Mouse (Mus musculus): ENCODE results near the gene AU015836.
"Not testable (repeated sequence)": the region's sequence is repeated elsewhere in the genome, so short reads cannot be mapped to it uniquely, and the experiment has no call there.

Gene AU015836

DNA sequence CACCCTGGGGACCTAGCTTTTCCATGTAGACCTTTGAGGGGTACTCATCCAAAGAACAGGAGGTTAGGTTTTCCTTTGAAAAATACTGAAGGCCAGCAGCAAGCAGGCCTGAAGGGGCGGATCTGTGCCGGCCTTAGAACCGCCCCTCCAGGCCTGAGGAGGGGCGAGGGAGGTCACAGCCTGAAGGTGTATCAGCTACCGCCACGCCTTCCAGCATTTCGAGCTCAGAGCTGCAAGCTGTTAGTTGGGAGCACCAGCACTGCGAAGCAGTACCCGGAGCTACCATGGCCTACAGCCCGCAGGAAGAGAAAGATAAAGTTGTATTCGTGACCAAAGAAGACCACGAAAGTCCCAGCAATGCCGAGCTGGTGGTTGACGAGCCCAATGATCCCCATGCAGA lies at the start of gene AU015836:
Gene AU015836, plus strand, starts transcription at position 216 of the 400 bp plus-strand sequence.
- no peak for DNase-seq (ENCODE audit: low read depth in 1 of 2, low spot score in 2 of 2)

DNA sequence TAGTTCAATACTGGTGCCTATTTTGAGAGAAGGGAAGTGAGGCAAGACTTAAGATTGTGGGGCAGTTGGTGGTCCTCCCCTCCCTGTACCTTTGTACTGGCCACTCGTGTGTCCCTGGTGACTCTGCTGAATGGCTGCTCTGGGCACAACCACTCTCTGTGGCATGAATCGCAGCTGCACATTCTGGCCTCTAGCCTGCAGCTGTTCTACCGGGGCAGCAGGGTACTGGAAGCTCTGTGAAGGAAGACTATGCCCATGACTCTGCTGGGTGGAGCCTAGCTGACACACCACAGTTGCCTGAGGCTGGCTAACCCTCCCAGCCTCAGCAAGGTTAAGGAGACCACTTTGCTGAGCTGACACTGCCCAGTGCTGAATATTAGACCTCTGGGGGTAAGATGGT lies 49.4 kb upstream of the AU015836 start:
- DNase-seq (ENCODE audit: low read depth in 1 of 2, low spot score in 2 of 2): no peak

- DNase-seq (ENCODE audit: low read depth in 1 of 2, low spot score in 2 of 2): no peak
These were observed 40.1 kb upstream of the AU015836 start for GRCm38 (mm10) chrX:93928379-93928778.

DNA sequence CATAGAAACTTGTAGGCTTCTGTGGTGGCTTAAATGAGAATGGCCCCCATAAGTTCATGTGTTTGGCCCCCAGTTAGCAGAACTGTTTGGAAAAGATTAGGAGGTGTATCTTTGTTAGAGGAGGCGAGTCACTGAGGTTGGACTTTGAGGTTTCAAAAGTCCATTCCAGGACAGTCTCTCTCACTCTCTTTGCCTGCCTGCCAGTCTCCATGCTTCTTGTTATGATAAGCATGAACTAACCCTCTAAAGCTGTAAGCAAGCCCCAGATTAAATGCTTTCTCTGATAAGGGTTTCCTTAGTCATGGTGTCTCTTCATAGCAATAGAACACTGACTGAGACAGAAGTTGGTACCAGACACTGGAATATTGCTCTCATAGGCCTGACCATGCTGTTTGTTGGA lies 39.7 kb upstream of the AU015836 start:
- DNase-seq (ENCODE audit: low read depth in 1 of 2, low spot score in 2 of 2): no peak

GRCm38 (mm10) chrX:93931694-93932093 lies 36.8 kb upstream of the AU015836 start:
- no peak for DNase-seq (ENCODE audit: low read depth in 1 of 2, low spot score in 2 of 2)

GRCm38 (mm10) chrX:93956727-93957126 lies 11.7 kb upstream of the AU015836 start:
- DNase-seq (ENCODE audit: low read depth in 1 of 2, low spot score in 2 of 2): no peak

- DNase-seq (ENCODE audit: low read depth in 1 of 2, low spot score in 2 of 2): no peak
These were observed 10.0 kb upstream of the AU015836 start for GRCm38 (mm10) chrX:93958502-93958901.

DNA sequence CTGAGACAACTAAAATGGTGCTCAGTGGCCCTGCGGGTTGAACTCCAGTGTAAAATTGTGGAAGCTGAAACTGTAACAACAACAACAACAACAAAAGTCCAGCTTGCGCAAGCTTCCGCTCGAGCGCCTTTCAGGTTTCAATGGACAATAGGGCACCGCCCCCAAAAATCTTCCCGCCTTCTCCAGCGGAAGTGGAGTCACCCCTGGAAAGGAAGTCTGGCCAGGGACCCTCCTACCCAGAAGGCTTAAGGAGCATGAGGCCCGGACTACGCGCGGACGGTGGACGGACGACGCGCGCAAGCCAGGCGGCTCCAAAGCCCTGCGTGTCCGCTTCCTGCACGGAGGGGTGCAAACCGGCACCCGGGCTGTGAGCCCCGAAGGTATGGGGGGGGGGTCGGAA lies 11.9 kb downstream of the AU015836 start:
- DNase-seq (ENCODE audit: low read depth in 1 of 2, low spot score in 2 of 2): no peak

- no peak for DNase-seq (ENCODE audit: low read depth in 1 of 2, low spot score in 2 of 2)
These were observed 13.7 kb downstream of the AU015836 start for GRCm38 (mm10) chrX:93982193-93982592.

DNA sequence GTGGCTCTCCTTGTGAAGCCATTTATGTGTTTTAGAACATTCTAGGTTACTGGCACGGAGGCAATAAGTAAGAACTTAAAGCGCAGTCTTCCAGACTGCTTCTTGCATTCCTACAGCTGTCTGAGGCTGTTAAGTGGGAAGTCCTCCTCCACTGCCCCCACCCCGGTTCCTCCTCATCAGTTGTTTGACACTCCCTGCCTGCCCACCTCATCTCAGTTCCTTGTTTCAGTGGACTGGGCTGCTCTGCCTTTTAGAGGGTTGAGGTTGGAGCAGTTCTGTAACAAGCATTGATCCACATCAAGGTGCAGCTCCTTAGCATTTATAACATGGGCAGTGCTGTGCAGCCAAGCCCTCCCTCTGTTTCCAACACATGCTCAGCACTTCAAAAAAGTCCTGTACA lies 16.6 kb downstream of the AU015836 start:
- DNase-seq (ENCODE audit: low read depth in 1 of 2, low spot score in 2 of 2): not testable (repeated sequence)

DNA sequence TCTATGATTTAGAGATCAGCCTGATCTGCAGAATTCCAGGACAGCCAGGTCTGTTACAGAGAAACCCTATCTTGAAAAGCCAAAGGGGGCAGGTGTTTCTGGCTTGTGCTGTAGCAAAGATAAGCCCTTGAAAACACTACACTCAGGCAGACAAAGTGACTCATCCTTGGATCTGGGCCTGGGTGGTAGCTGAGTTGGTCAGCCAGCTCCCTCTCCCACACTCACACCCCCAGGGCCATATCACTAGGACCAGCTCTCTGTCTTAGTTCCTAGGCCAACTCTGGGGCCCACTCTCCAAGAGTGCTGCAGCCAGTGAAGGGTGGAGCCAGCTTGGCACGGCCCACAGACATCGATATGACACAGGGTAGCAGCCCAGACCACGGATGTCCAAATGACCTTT lies 38.5 kb downstream of the AU015836 start:
- DNase-seq (ENCODE audit: low read depth in 1 of 2, low spot score in 2 of 2): no peak

- no peak for DNase-seq (ENCODE audit: low read depth in 1 of 2, low spot score in 2 of 2)
These were observed 41.0 kb downstream of the AU015836 start for GRCm38 (mm10) chrX:94009442-94009841.

GRCm38 (mm10) chrX:94011656-94012173 lies 43.3 kb downstream of the AU015836 start:
- DNase-seq (ENCODE audit: low read depth in 1 of 2, low spot score in 2 of 2): no peak

DNA sequence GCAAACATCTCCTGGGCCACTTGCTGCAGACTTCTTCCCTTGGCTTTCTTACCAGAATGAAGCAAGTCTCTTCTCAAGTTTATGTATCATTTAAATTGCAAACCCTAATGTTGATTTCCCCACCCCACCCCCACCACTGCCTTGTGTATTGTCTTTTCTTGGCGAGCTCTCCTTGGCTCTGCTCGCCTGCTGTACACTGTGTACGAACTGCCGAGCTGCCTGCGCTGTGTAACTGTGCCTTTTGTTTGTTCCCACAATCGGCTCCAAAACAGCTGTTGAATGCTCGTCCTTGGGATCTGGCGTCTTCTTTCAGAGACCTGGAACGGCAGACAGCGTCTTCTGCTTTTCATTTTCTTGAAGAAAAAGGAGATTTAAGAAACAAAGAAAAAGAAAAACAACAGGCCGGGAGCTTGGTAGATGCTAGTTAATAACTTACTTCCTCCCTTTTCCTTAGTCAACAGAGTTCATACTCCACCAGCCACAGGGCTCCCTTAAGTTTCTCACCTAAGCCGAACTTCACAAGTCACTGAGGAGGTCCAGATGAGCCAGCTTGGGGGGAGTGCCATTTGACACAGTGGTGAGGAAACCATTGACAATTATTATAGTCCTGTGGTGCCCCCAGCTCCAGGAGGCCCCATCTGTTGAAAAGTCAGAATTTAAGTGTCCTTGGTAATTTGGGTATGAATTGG lies 44.2 kb downstream of the AU015836 start:
- DNase-seq (ENCODE audit: low read depth in 1 of 2, low spot score in 2 of 2): no peak

- no peak for DNase-seq (ENCODE audit: low read depth in 1 of 2, low spot score in 2 of 2)
These were observed 48.4 kb downstream of the AU015836 start for GRCm38 (mm10) chrX:94016891-94017290.

DNA sequence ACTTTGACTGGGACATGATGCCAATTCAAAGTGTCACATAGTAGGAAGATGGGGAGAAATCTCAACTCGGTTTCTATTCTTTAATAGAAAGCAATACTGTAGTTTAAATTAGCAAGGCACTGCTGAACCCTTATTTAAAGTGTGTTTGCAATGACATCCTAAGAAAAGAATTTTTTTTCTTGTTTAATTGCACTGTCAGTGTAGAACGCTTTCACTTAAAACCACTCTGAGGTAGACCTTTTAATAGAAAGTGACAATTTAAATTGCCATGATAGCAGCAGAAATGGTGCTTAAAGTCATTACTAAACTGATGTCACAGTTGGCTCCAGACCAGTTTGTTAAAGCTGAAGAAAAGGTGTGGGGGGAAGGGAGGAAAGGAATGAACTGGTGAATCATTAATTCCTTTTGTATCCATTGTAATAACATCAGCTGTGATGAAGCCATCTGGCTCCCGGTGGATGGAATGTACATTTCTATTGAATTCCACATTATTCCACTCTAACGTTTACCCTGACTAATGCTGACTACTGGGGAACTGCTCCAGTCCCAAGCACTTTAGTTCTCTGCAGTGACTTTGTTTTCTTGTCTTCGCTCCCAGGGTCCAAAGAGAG lies 53.9 kb downstream of the AU015836 start:
- DNase-seq (ENCODE audit: low read depth in 1 of 2, low spot score in 2 of 2): no peak
